Mouse (Mus musculus) MEL (cell line): ENCODE data around the gene Golga2.

ENCODE experiments used
- CTCF ChIP-seq, 3 experiments: IDR thresholded peaks in 2 of 3; conservative IDR thresholded peaks in 1 of 3; 2 replicates each; pipeline ENCODE4 v1.5.1; 2011 to 2012; ENCODE audit warnings: low read length in 3 of 3, low read depth in 2 of 3, mild to moderate bottlenecking in 2 of 3, improper control_type of control experiment in 1 of 3, inconsistent platforms in 1 of 3, mixed read lengths in 1 of 3, moderate library complexity in 1 of 3; ENCODE audit not compliant: control insufficient read depth in 1 of 3, insufficient read depth in 1 of 3, poor library complexity in 1 of 3, severe bottlenecking in 1 of 3
- GABPA ChIP-seq: IDR thresholded peaks from 2 replicates; pipeline ENCODE4 v1.6.1; 2012; ENCODE audit warnings: low read depth, mild to moderate bottlenecking, inconsistent platforms, low read length, improper control_type of control experiment, moderate library complexity

GRCm38 (mm10) chr2:32287923-32288367 is 761 bp downstream of the Golga2 start, which contains the start of gene Swi5:
- TF ChIP-seq CTCF (IDR thresholded peaks at IDR 0.05 in 2 of 3, conservative IDR thresholded peaks at IDR 0.05 in 1 of 3; ENCODE audit: control insufficient read depth in 1 of 3, insufficient read depth in 1 of 3, low read depth in 2 of 3, low read length in 3 of 3, poor library complexity in 1 of 3, severe bottlenecking in 1 of 3) (no peak), GABPA (no peak)
